Mouse (Mus musculus): Measurements from ENCODE around the gene Gm11146.

DNA sequence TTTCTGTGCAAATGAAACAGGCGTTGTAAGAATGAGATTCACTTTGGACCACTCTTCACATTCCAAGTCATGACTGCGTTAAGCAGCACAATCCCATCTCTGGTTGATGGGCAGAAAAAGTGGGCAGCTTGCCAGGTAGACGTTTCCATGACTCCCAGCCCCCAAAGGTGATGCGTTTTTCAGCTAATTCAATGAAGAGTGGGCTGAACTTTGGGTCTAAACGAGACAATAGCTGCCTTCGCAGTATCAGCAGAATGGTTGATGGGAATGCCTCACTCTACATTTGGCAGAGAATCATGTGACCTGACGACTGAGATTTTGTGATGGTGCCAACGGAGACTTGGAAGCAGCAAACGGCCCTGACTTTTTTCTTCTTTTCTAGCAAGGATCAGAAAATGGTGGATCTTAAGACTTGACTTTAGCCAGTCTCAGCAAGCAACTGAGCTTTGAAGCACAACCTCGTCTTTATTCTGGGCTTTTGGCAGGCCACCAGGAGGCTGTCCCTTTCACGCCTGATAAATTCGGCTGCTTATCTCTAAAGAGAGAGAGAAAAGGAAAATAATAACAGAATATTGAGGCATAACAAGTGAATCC, 8.0 kb downstream of the Gm11146 start:
- TF ChIP-seq CTCF (IDR thresholded peaks at IDR 0.05; ENCODE audit: low read depth, low read length) (no peak), POLR2A (IDR thresholded peaks at IDR 0.05; ENCODE audit: extremely low read depth, insufficient read depth, low read length) (no peak)

All from liver, adult 2 months (tissue).